Mouse (Mus musculus) limb, embryonic 14.5 days (tissue): ENCODE data around the gene Rad51b. TPM values are rescaled to one million over a fixed set of nuclear protein-coding genes. Genes with fewer than 3 reads are reported as not detected.

Source experiments
- ATAC-seq: fragments of 200-750 bp; cut with Nextera tagmentation; 2 replicates; pipeline ENCODE4 v1.8.0; 2017; ENCODE audit warnings: low read depth, moderate number of reproducible peaks, moderate TSS enrichment; ENCODE audit not compliant: low FRiP score
- DNase-seq: peaks from one replicate; pipeline ENCODE4 v3.0.0-alpha.2; 2015; ENCODE audit warnings: low spot score
- H3K27ac ChIP-seq: fragments of 300-500 bp; sonication (generic); replicated peaks from 2 replicates; pipeline ENCODE4 v1.5.1; 2014; ENCODE audit warnings: low read depth, mild to moderate bottlenecking, low read length, moderate library complexity, mixed read lengths
- H3K27me3 ChIP-seq: fragments of 300-500 bp; sonication (generic); 2 replicates; pipeline ENCODE4 v1.6.1; 2014; ENCODE audit warnings: low read length, mixed read lengths; ENCODE audit not compliant: control insufficient read depth, insufficient read depth
- H3K36me3 ChIP-seq: fragments of 300-500 bp; sonication (generic); 2 replicates; pipeline ENCODE4 v1.6.1; 2014; ENCODE audit warnings: mild to moderate bottlenecking, low read length, moderate library complexity, mixed read lengths; ENCODE audit not compliant: control insufficient read depth, insufficient read depth
- H3K4me1 ChIP-seq: fragments of 300-500 bp; sonication (generic); 2 replicates; pipeline ENCODE4 v1.6.1; 2014; ENCODE audit warnings: antibody characterized with exemption, low read length, mixed read lengths; ENCODE audit not compliant: control insufficient read depth, insufficient read depth
- H3K4me2 ChIP-seq: fragments of 300-500 bp; sonication (generic); replicated peaks from 2 replicates; pipeline ENCODE4 v1.6.1; 2014; ENCODE audit warnings: low read depth, mild to moderate bottlenecking, low read length, moderate library complexity; ENCODE audit not compliant: severe bottlenecking
- H3K4me3 ChIP-seq: fragments of 300-500 bp; sonication (generic); replicated peaks from 2 replicates; pipeline ENCODE4 v1.5.1; 2014; ENCODE audit warnings: low read length
- H3K9ac ChIP-seq: fragments of 300-500 bp; sonication (generic); 2 replicates; pipeline ENCODE4 v1.6.1; 2014; ENCODE audit warnings: mild to moderate bottlenecking, low read depth, low read length, moderate library complexity; ENCODE audit not compliant: severe bottlenecking
- H3K9me3 ChIP-seq: fragments of 300-500 bp; sonication (generic); 2 replicates; pipeline ENCODE4 v1.6.1; 2016; ENCODE audit warnings: low read length; ENCODE audit not compliant: control insufficient read depth
- POLR2A ChIP-seq: fragments of 200-500 bp; IDR thresholded peaks from 2 replicates; pipeline ENCODE4 v1.8.0; 2012; ENCODE audit warnings: inconsistent platforms, mild to moderate bottlenecking, moderate library complexity, borderline replicate concordance; ENCODE audit not compliant: insufficient read depth, insufficient read length; ENCODE audit errors: extremely low read depth
- WGBS: fragments of 180-500 bp; shearing (Covaris S2); extraction: QIAGEN DNeasy Blood & Tissue Kit; methylation state at CpG from one replicate; pipeline ENCODE4 v1.1.7; 2014; 5-methylcytosine and 5-hydroxymethylcytosine counted together
- polyA plus RNA-seq, 2 experiments: library from polyadenylated mRNA; depleted of rRNA in 1 of 2; stranded (reverse) in 1 of 2; unstranded in 1 of 2; fragments of >200 nt; fragmentation: Nextera tagmentation in 1 of 2; extraction: Ambion mirVana in 1 of 2; gene quantifications; 2 replicates each; pipeline versions ENCODE4 v1.2.1 to v1.2.3; 2012 to 2014

Gene Rad51b
- polyA plus RNA-seq, 2 experiments: 3.2 to 5.7 TPM

DNA sequence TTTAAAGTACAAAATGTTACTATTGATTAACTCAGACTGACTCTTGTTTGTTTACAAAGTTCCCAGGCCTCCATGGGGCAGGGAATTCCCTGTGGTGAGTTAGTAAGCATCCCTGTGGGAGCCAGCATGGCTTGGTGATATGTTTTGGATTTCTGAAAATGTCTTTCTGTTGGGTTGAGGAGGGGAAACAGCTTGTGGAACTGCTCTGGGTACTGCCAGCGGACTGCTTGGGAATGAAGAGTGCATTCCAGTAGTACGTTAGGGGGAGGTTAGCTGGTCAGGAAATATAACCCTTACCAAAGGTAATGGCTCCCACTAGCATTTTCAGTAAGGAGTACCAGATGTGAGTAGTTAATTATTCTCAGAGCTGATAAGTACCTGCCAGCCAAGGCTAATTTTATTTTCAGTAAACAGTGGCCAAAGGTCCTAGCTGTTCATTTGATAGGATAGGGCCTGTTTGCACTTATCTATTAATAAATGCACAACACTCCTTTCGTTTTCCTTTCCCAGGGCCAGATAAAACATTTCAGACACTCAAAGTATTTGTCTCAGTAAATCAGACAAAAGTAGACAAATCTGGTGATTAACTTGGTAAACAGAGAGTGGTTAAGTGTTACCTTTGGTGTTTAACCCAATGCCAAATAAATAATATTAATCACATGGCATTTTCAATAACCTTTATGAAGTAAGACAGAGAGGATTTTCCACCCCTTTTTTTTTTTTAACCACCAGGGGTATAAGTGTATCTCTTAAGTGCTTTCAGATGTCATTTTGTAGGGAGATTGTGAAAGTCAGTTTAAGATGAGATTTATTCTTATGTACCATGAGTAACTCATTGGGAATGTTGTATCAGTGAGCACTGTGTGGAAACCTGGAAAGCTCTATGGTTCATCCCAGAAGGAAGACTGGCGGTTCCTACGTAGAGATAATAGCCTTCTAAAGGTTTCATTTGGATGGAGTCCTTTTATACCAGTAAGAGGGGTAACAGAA, 235.0 kb downstream of the Rad51b start:
- H3K4me2 ChIP-seq: no peak overlapping the region
- peaks cover 33% of the 10 kb centered on the region for H3K4me1 ChIP-seq
- H3K4me3 ChIP-seq: no peak overlapping the region
- TF ChIP-seq POLR2A: no peak
- H3K9me3 ChIP-seq: no peaks in the 10 kb centered on the region
- peak overlapping the region; percentile 77 for H3K27ac ChIP-seq
- no peaks in the 10 kb centered on the region for H3K27me3 ChIP-seq
- DNase-seq: peak; percentile 61
- peak; percentile 49; the same call in 1 of the 2 replicates for ATAC-seq
- H3K9ac ChIP-seq: no peak overlapping the region
- no peaks in the 10 kb centered on the region for H3K36me3 ChIP-seq
- WGBS: 40% methylated on average over 5 of the region's 5 CpGs

DNA sequence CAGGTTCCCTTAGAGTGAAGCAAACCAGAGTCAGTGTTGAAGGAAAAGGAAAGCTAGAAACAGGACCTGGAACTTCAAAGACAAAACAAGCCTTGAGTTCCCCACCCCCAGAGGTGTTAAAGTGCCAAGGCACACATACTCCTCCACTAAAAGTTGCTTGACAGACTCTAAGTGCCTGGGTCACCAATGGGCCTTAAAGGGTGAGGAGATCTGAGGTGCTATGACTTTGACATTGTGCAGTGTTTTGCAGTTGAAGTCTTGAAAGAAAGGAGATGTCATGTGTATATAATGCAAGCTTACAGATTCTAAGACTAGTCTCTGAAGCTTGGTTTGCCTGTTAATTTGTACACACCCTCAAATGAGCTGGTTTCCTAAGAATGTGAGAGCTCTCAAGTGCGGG, 237.7 kb downstream of the Rad51b start:
- no peak overlapping the region for H3K4me3 ChIP-seq
- WGBS: 45% methylated on average over 1 of the region's 1 CpGs
- H3K36me3 ChIP-seq: no peaks in the 10 kb centered on the region
- H3K9ac ChIP-seq: no peak overlapping the region
- no peak for TF ChIP-seq POLR2A
- no peaks in the 10 kb centered on the region for H3K27me3 ChIP-seq
- H3K4me1 ChIP-seq: peaks cover 31% of the 10 kb centered on the region
- no peak overlapping the region for H3K27ac ChIP-seq
- no peaks in the 10 kb centered on the region for H3K9me3 ChIP-seq
- DNase-seq (no peak), ATAC-seq (no peak)
- no peak overlapping the region for H3K4me2 ChIP-seq

DNA sequence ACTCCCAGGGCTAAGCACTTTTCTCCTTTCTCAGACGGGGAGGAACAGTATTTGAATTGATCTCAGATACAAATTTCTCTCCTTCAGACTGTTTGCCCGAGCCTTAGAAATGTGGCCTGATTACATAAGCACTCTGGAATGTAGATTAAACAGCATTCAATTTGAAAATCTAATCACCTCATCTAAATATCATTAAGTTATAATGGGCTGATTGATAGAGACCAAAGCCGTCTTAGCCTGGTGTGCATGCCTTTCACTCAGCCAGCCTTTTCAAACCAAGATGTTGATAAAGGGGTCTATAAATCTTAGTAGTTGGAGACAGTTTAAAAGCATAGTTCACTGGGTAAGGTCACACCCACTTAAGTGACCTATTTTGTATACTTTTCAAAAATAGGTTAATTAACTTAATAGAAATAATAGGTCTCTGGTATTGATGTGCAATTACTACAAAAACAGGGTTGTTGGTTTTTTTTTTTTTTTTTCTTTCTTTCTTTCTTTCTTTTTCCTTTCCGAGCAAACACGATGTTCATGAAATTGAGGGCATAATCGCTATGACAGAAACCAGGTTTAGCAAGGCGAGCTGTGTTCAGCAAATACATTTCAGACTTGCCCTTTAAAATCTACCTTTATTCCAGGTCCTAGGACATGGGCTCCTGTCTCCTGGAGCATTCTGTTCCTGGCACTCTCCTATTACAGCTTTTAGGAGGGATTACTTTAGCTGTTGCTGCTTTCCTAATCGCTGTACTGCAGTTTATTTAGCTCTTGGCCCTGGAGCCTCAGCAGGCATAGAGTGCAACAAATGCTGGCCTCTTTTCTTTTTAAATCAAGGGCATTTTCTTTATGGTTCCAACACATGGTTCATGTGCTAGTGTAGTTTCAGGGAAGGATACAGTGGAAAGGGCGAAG, 238.7 kb downstream of the Rad51b start:
- Histone ChIP-seq H3K36me3 (no peaks in the 10 kb centered on the region), H3K27me3 (no peaks in the 10 kb centered on the region), H3K4me3 (no peak overlapping the region), H3K9me3 (no peaks in the 10 kb centered on the region), H3K4me2 (no peak overlapping the region), H3K4me1 (peaks cover 31% of the 10 kb centered on the region), H3K9ac (no peak overlapping the region), H3K27ac (0 out of 2 replicates have a peak overlapping the region, but pooled peaks have one; percentile 7)
- DNase-seq (no peak), ATAC-seq (no peak)
- no peak for TF ChIP-seq POLR2A
- whole genome bisulfite sequencing: 19% methylated on average over 9 of the region's 9 CpGs

DNA sequence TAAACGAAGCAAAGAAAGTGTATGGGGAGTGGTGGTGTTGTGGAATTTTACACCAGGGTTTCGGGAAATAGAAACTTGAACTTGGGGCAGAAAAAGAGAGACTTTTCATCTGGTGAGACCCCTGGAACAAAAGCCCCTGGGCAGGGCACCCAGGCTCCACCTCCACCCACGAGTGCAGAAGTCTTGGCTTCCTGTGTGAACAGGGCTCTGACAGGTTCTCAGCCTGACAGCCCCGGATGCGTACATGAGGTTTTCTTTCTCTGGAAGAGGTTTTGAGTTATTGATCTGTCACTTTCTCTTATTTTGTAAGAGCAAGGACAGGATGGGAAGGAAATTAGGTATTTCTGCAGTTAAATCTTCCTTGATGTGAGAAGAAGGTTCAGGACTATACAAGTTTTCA, 243.1 kb downstream of the Rad51b start:
- no peak overlapping the region for H3K9ac ChIP-seq
- H3K36me3 ChIP-seq: no peaks in the 10 kb centered on the region
- no peak for TF ChIP-seq POLR2A
- H3K9me3 ChIP-seq: no peaks in the 10 kb centered on the region
- no peak for DNase-seq
- ATAC-seq: no peak
- no peak overlapping the region for H3K4me2 ChIP-seq
- H3K27ac ChIP-seq: no peak overlapping the region
- WGBS: 56% methylated on average over 5 of the region's 5 CpGs
- peaks cover 12% of the 10 kb centered on the region for H3K4me1 ChIP-seq
- no peaks in the 10 kb centered on the region for H3K27me3 ChIP-seq
- no peak overlapping the region for H3K4me3 ChIP-seq

DNA sequence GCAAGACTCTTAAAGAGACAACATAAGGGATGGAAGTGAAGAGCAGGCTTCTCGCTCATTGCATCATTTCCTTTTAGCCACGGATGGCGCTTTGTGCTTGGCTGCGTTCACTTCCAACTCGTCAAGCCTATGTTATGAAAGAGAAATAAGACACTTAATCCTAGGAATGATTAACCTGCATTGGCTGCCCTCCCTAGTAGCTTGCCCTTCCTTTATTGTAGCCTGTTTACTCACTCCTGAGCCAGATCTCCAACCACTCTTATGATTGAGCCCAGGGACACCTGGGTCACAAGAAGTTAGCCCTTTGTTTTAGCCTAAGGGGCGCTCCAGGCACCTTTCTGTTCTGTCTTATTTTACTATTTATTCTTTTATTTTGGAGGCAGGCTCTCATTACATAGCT, 244.5 kb downstream of the Rad51b start:
- H3K36me3 ChIP-seq: no peaks in the 10 kb centered on the region
- no peaks in the 10 kb centered on the region for H3K27me3 ChIP-seq
- H3K9ac ChIP-seq: no peak overlapping the region
- no peaks in the 10 kb centered on the region for H3K9me3 ChIP-seq
- no peak overlapping the region for H3K27ac ChIP-seq
- ATAC-seq (no peak), DNase-seq (no peak)
- no peak for TF ChIP-seq POLR2A
- H3K4me1 ChIP-seq: peaks cover 3% of the 10 kb centered on the region
- no peak overlapping the region for H3K4me3 ChIP-seq
- H3K4me2 ChIP-seq: no peak overlapping the region
- 83% methylated on average over 6 of the region's 6 CpGs for WGBS
